Mouse (Mus musculus): ENCODE data around the gene Zranb3. TPM values are rescaled to one million over a fixed set of nuclear protein-coding genes. Genes with fewer than 3 reads are reported as not detected.
A peak's percentile ranks its signal among the peaks of the same experiment; 100 is the strongest.

The Zranb3 gene
- polyA plus RNA-seq, 1 experiment from 2014 or later: 1.4 TPM

GRCm38 (mm10) chr1:128103520-128104088 lies 757 bp upstream of the Zranb3 start:
- under 1% methylated on average over 47 of the region's 47 CpGs for WGBS
- peak overlapping the region; percentile 82 for H3K9ac ChIP-seq (ENCODE audit: low read length)
- H3K27ac ChIP-seq (replicated peaks): peak overlapping the region; percentile 93
- H3K36me3 ChIP-seq (ENCODE audit: control insufficient read depth, insufficient read depth, low read length): no peaks in the 10 kb centered on the region
- no peaks in the 10 kb centered on the region for H3K27me3 ChIP-seq (ENCODE audit: control insufficient read depth, insufficient read depth, low read length)
- H3K9me3 ChIP-seq (ENCODE audit: control insufficient read depth, low read length): no peaks in the 10 kb centered on the region
- peak overlapping the region; percentile 91 for H3K4me3 ChIP-seq (ENCODE audit: low read depth, low read length)
- no peak for DNase-seq (ENCODE audit: low spot score)
- H3K4me1 ChIP-seq (replicated peaks; ENCODE audit: control insufficient read depth, insufficient read depth): no peaks in the 10 kb centered on the region
- peak overlapping the region; percentile 81 for H3K4me2 ChIP-seq (replicated peaks; ENCODE audit: low read depth)
- ATAC-seq (ENCODE audit: low FRiP score, low TSS enrichment): peak; percentile 54
- TF ChIP-seq CTCF (IDR thresholded peaks at IDR 0.05; ENCODE audit: low read depth) (peak; percentile 33; the same call in 1 of the 2 replicates), EP300 (optimal IDR thresholded peaks at IDR 0.05) (no peak)

GRCm38 (mm10) chr1:128102251-128102640 lies 601 bp downstream of the Zranb3 start:
- ATAC-seq (ENCODE audit: low FRiP score, low TSS enrichment) (peak; percentile 22; the same call in 1 of the 2 replicates), DNase-seq (ENCODE audit: low spot score) (peak; percentile 44)
- H3K27ac ChIP-seq (replicated peaks): 0 out of 2 replicates have a peak overlapping the region, but pooled peaks have one; percentile 20
- no peaks in the 10 kb centered on the region for H3K27me3 ChIP-seq (ENCODE audit: control insufficient read depth, insufficient read depth, low read length)
- H3K9me3 ChIP-seq (ENCODE audit: control insufficient read depth, low read length): no peaks in the 10 kb centered on the region
- H3K4me3 ChIP-seq (ENCODE audit: low read depth, low read length): peak overlapping the region; percentile 91
- peak overlapping the region; percentile 38; the same call in 1 of the 2 replicates for H3K9ac ChIP-seq (ENCODE audit: low read length)
- H3K4me2 ChIP-seq (replicated peaks; ENCODE audit: low read depth): peak overlapping the region; percentile 54
- no peaks in the 10 kb centered on the region for H3K4me1 ChIP-seq (replicated peaks; ENCODE audit: control insufficient read depth, insufficient read depth)
- WGBS: 0% methylated on average over 15 of the region's 15 CpGs
- TF ChIP-seq EP300 (optimal IDR thresholded peaks at IDR 0.05): no peak
- no peak for TF ChIP-seq CTCF (IDR thresholded peaks at IDR 0.05; ENCODE audit: low read depth)
- no peaks in the 10 kb centered on the region for H3K36me3 ChIP-seq (ENCODE audit: control insufficient read depth, insufficient read depth, low read length)

GRCm38 (mm10) chr1:128098309-128098708 lies 4.5 kb downstream of the Zranb3 start:
- Histone ChIP-seq H3K27me3 (ENCODE audit: control insufficient read depth, insufficient read depth, low read length) (no peaks in the 10 kb centered on the region), H3K9me3 (ENCODE audit: control insufficient read depth, low read length) (no peaks in the 10 kb centered on the region), H3K4me3 (ENCODE audit: low read depth, low read length) (no peak overlapping the region), H3K4me1 (replicated peaks; ENCODE audit: control insufficient read depth, insufficient read depth) (no peaks in the 10 kb centered on the region), H3K4me2 (replicated peaks; ENCODE audit: low read depth) (no peak overlapping the region), H3K36me3 (ENCODE audit: control insufficient read depth, insufficient read depth, low read length) (no peaks in the 10 kb centered on the region), H3K27ac (replicated peaks) (no peak overlapping the region), H3K9ac (ENCODE audit: low read length) (no peak overlapping the region)
- no peak for TF ChIP-seq EP300 (optimal IDR thresholded peaks at IDR 0.05)
- no peak for TF ChIP-seq CTCF (IDR thresholded peaks at IDR 0.05; ENCODE audit: low read depth)
- ATAC-seq (ENCODE audit: low FRiP score, low TSS enrichment): no peak
- 97% methylated on average over 1 of the region's 1 CpGs for WGBS
- no peak for DNase-seq (ENCODE audit: low spot score)

DNA sequence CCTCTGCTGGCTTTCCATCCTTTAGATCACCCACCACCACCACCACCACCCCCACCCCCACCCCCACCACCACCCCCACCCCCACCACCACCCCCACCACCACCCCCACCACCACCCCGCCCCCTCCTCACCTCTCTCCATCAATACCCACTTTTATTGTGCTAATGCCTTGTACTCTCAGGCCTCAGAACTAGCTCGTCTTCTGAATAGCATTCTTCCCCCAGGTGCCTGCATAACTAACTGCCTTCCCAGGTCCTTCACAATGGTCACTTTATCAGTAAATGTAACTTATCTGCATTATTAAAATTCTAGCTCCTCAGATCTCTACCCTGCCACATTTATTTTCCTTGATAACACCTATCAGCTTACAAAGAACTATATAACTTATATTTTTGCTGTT lies 8.2 kb downstream of the Zranb3 start:
- no peak for ATAC-seq (ENCODE audit: low FRiP score, low TSS enrichment)
- H3K9me3 ChIP-seq (ENCODE audit: control insufficient read depth, low read length): no peaks in the 10 kb centered on the region
- no peak for TF ChIP-seq EP300 (optimal IDR thresholded peaks at IDR 0.05)
- TF ChIP-seq CTCF (IDR thresholded peaks at IDR 0.05; ENCODE audit: low read depth): no peak
- no peak overlapping the region for H3K4me2 ChIP-seq (replicated peaks; ENCODE audit: low read depth)
- DNase-seq (ENCODE audit: low spot score): no peak
- no peak overlapping the region for H3K4me3 ChIP-seq (ENCODE audit: low read depth, low read length)
- WGBS: 93% methylated on average over 1 of the region's 2 CpGs
- H3K9ac ChIP-seq (ENCODE audit: low read length): no peak overlapping the region
- no peaks in the 10 kb centered on the region for H3K36me3 ChIP-seq (ENCODE audit: control insufficient read depth, insufficient read depth, low read length)
- no peaks in the 10 kb centered on the region for H3K27me3 ChIP-seq (ENCODE audit: control insufficient read depth, insufficient read depth, low read length)
- no peak overlapping the region for H3K27ac ChIP-seq (replicated peaks)
- no peaks in the 10 kb centered on the region for H3K4me1 ChIP-seq (replicated peaks; ENCODE audit: control insufficient read depth, insufficient read depth)

DNA sequence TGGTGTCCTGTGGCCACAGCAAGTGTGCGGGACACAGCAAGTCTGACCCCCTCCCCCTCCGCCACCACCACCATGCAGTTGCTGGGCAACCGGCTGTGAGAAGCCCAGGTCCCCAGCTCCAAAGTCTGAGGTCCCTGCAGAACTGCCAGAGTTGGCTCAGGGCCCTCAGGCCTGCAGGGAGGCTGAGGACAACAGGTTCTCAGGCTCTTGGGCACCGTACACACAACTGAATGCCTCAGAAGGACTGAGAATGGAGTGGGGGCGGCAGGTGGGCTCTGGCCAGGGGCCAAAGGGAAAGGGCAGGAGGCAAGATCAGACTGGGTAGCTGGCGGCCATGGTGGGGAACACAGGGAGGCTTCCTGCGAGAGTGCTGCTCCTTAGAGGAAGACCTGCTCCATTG lies 20.0 kb downstream of the Zranb3 start:
- no peak overlapping the region for H3K4me2 ChIP-seq (replicated peaks; ENCODE audit: low read depth)
- no peak overlapping the region for H3K9ac ChIP-seq (ENCODE audit: low read length)
- no peaks in the 10 kb centered on the region for H3K27me3 ChIP-seq (ENCODE audit: control insufficient read depth, insufficient read depth, low read length)
- ATAC-seq (ENCODE audit: low FRiP score, low TSS enrichment): no peak
- H3K4me3 ChIP-seq (ENCODE audit: low read depth, low read length): no peak overlapping the region
- TF ChIP-seq EP300 (optimal IDR thresholded peaks at IDR 0.05) (no peak), CTCF (IDR thresholded peaks at IDR 0.05; ENCODE audit: low read depth) (no peak)
- WGBS: 82% methylated on average over 7 of the region's 7 CpGs
- H3K36me3 ChIP-seq (ENCODE audit: control insufficient read depth, insufficient read depth, low read length): no peaks in the 10 kb centered on the region
- H3K4me1 ChIP-seq (replicated peaks; ENCODE audit: control insufficient read depth, insufficient read depth): no peaks in the 10 kb centered on the region
- no peaks in the 10 kb centered on the region for H3K9me3 ChIP-seq (ENCODE audit: control insufficient read depth, low read length)
- no peak for DNase-seq (ENCODE audit: low spot score)
- no peak overlapping the region for H3K27ac ChIP-seq (replicated peaks)

- Histone ChIP-seq H3K9ac (ENCODE audit: low read length) (no peak overlapping the region), H3K4me3 (ENCODE audit: low read depth, low read length) (no peak overlapping the region), H3K27ac (replicated peaks) (no peak overlapping the region), H3K4me1 (replicated peaks; ENCODE audit: control insufficient read depth, insufficient read depth) (no peaks in the 10 kb centered on the region), H3K36me3 (ENCODE audit: control insufficient read depth, insufficient read depth, low read length) (no peaks in the 10 kb centered on the region), H3K27me3 (ENCODE audit: control insufficient read depth, insufficient read depth, low read length) (no peaks in the 10 kb centered on the region), H3K4me2 (replicated peaks; ENCODE audit: low read depth) (no peak overlapping the region), H3K9me3 (ENCODE audit: control insufficient read depth, low read length) (no peaks in the 10 kb centered on the region)
- 68% methylated on average over 7 of the region's 7 CpGs for WGBS
- no peak for ATAC-seq (ENCODE audit: low FRiP score, low TSS enrichment)
- DNase-seq (ENCODE audit: low spot score): no peak
- TF ChIP-seq EP300 (optimal IDR thresholded peaks at IDR 0.05) (no peak), CTCF (IDR thresholded peaks at IDR 0.05; ENCODE audit: low read depth) (no peak)
These were observed 21.0 kb downstream of the Zranb3 start for GRCm38 (mm10) chr1:128081873-128082272.
